Mouse (Mus musculus): Measurements from ENCODE around the gene Gm20388.

DNA sequence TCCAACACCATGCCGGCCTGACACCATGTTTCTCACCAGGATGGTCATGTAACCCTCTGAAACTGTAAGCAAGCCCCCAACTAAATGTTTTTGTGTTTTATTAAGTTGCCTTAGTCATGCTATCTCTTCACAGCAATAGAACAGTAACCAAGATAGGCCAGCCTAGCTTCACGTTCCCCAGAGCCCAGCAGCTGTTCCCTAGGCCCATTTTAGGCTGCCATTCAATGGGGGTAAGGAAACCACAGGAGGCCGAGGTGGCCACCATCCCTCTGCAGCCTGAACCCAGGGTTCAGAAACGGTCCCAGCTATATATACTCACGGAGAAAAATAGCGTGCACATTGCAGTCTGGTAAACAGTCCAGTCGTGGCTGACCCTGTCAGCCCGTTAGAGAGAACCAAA is 2633.5 kb downstream of the Gm20388 start:
- no peak for TF ChIP-seq POLR2A (IDR thresholded peaks at IDR 0.05; ENCODE audit: borderline replicate concordance, extremely low read depth, insufficient read depth, insufficient read length, poor library complexity, severe bottlenecking)
- TF ChIP-seq CTCF (IDR thresholded peaks at IDR 0.05; ENCODE audit: borderline replicate concordance, extremely low read depth, insufficient read depth, insufficient read length): no peak

Data from brain, embryonic 14.5 days (tissue).